Mouse (Mus musculus): ENCODE data around the gene Lix1l.

DNA sequence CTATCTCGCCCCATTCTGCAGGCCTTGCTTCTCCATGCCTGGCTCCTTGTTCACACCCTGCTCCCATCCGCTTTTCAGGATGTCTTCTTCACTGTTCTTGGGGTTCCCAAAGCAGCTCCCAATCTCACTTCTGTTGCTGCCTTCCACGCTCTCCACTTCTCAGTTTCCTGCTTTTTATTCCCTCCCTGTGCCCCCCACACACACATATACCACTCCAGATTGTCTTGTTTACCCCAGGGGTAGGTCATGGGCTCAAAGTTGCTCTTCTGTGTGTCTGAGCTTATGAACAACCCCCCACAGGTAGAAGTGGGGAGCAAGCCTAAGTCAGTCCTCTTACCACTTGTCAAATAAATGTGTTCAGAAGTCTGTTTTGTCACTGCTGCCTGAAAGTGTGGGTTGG is 1.5 kb upstream of the Lix1l start:
- TF ChIP-seq CTCF (IDR thresholded peaks at IDR 0.05; ENCODE audit: low read depth, low read length) (no peak), POLR2A (IDR thresholded peaks at IDR 0.05; ENCODE audit: extremely low read depth, insufficient read depth, low read length) (no peak)

All from liver, adult 2 months (tissue).